Mouse (Mus musculus): ENCODE measurements at regions not wholly inside any gene's neighbourhood (a gene's known extent, or its start where the extent isn't known, plus 50 kb on each side); places are given as distances from the start of the nearest gene placed in this dataset.

DNA sequence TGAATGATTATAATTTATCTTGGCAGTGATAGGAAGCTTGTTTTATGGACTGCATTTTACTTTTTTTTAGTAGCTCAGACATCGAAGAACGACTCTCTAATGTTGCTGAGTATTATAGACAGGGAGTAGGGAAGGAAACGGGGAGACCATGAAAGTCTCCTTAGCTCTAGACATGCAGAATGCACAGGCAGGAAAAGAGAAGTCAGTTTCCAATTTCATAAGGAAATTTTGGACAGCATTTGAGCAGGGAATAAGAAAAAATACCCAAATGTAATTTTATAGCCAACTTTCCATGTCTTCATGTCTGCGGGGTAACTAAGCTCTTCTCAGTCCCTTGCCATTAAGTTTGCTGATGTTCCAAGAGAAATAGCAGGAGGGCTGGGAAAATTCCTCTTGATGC lies 92.0 kb upstream of the Ednra start:
- Histone ChIP-seq H3K36me3 (ENCODE audit: control insufficient read depth, insufficient read depth, low read length) (no peaks in the 10 kb centered on the region), H3K9ac (ENCODE audit: low read depth, low read length) (no peak overlapping the region), H3K4me3 (ENCODE audit: insufficient read depth, low read depth, low read length) (no peak overlapping the region), H3K79me2 (ENCODE audit: control insufficient read depth, insufficient read depth, low read length) (no peaks in the 10 kb centered on the region), H3K27me3 (ENCODE audit: control insufficient read depth, insufficient read depth, low read length) (no peaks in the 10 kb centered on the region), H3K4me1 (ENCODE audit: control insufficient read depth, insufficient read depth, low read length) (no peaks in the 10 kb centered on the region), H3K27ac (replicated peaks; ENCODE audit: insufficient read depth, low read depth, low read length) (no peak overlapping the region)
- no peak for DNase-seq (ENCODE audit: extremely low read depth, low read depth, low spot score)
- TF ChIP-seq CTCF (IDR thresholded peaks at IDR 0.05; ENCODE audit: low read depth, low read length) (no peak), POLR2A (IDR thresholded peaks at IDR 0.05; ENCODE audit: extremely low read depth, insufficient read depth, low read length) (no peak)
- 92% methylated on average over 4 of the region's 4 CpGs for WGBS

DNA sequence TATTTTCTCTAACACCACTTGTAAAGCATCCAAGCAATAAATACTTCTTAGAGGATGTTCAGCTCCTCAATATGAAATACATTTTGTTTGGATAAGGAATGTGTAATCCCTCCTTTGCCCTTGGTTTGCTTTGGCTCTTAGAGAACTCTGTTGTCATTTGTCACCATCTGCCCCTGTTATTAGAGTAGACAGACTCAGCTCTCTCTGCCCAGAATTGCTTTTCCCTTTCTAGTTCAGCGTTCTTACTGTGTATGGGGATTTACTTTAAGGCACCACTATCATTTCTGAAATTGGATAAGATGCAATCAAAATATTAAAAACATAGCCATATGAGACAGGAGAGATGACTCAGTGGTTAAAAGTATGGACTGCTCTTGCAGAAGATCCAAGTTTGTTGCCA lies 101.5 kb upstream of the Ednra start:
- no peak for TF ChIP-seq CTCF (IDR thresholded peaks at IDR 0.05; ENCODE audit: low read depth, low read length)
- no peak for TF ChIP-seq POLR2A (IDR thresholded peaks at IDR 0.05; ENCODE audit: extremely low read depth, insufficient read depth, low read length)
- Histone ChIP-seq H3K36me3 (ENCODE audit: control insufficient read depth, insufficient read depth, low read length) (no peaks in the 10 kb centered on the region), H3K79me2 (ENCODE audit: control insufficient read depth, insufficient read depth, low read length) (no peaks in the 10 kb centered on the region), H3K9ac (ENCODE audit: low read depth, low read length) (no peak overlapping the region), H3K4me3 (ENCODE audit: insufficient read depth, low read depth, low read length) (no peak overlapping the region), H3K27me3 (ENCODE audit: control insufficient read depth, insufficient read depth, low read length) (no peaks in the 10 kb centered on the region), H3K27ac (replicated peaks; ENCODE audit: insufficient read depth, low read depth, low read length) (no peak overlapping the region), H3K4me1 (ENCODE audit: control insufficient read depth, insufficient read depth, low read length) (no peaks in the 10 kb centered on the region)
- DNase-seq (ENCODE audit: extremely low read depth, low read depth, low spot score): no peak
- 75% methylated on average over 1 of the region's 1 CpGs for WGBS

DNA sequence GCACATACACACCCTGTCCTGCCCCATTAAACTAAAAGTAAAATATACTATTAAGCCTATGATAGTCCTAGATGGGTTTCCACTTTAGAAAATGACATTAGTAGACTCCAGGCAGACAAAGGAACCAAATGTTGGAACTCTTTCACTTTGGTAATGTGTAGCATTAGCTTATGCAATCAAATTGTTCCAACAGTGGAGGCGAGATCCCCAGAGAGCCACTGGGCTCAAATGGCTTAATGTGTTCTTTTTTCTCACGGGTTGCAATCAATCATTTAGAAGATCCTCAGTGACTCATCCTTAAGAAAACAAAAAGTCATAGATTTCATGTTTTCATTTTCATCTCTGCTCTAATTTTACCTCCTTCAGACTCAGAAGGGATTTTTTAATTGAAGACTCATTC lies 102.0 kb upstream of the Ednra start:
- 60% methylated on average over 2 of the region's 2 CpGs for WGBS
- H3K36me3 ChIP-seq (ENCODE audit: control insufficient read depth, insufficient read depth, low read length): no peaks in the 10 kb centered on the region
- no peaks in the 10 kb centered on the region for H3K4me1 ChIP-seq (ENCODE audit: control insufficient read depth, insufficient read depth, low read length)
- no peaks in the 10 kb centered on the region for H3K27me3 ChIP-seq (ENCODE audit: control insufficient read depth, insufficient read depth, low read length)
- DNase-seq (ENCODE audit: extremely low read depth, low read depth, low spot score): no peak
- H3K9ac ChIP-seq (ENCODE audit: low read depth, low read length): no peak overlapping the region
- H3K79me2 ChIP-seq (ENCODE audit: control insufficient read depth, insufficient read depth, low read length): no peaks in the 10 kb centered on the region
- no peak overlapping the region for H3K27ac ChIP-seq (replicated peaks; ENCODE audit: insufficient read depth, low read depth, low read length)
- TF ChIP-seq CTCF (IDR thresholded peaks at IDR 0.05; ENCODE audit: low read depth, low read length) (no peak), POLR2A (IDR thresholded peaks at IDR 0.05; ENCODE audit: extremely low read depth, insufficient read depth, low read length) (no peak)
- no peak overlapping the region for H3K4me3 ChIP-seq (ENCODE audit: insufficient read depth, low read depth, low read length)

DNA sequence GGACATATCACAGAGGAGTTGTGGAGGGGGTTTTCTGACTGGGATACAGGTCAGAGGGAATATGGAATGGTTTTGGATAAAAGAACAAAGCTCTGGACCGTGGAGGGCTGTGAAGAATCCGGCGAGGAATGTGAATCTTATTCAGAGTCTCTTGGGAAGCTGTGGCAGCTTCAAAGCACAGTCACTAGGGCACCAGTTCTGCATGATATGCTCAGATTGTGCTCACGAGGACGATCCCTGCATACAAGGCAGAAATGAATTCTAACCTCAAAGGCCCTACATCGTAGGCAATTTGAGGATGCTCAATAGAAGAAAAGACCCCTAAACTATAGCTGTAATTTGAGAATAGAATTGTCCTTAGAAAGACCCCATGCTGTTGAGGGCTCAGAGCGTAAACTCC lies 103.8 kb upstream of the Ednra start:
- H3K9ac ChIP-seq (ENCODE audit: low read depth, low read length): no peak overlapping the region
- no peaks in the 10 kb centered on the region for H3K27me3 ChIP-seq (ENCODE audit: control insufficient read depth, insufficient read depth, low read length)
- no peak overlapping the region for H3K4me3 ChIP-seq (ENCODE audit: insufficient read depth, low read depth, low read length)
- H3K36me3 ChIP-seq (ENCODE audit: control insufficient read depth, insufficient read depth, low read length): no peaks in the 10 kb centered on the region
- H3K27ac ChIP-seq (replicated peaks; ENCODE audit: insufficient read depth, low read depth, low read length): no peak overlapping the region
- no peak for DNase-seq (ENCODE audit: extremely low read depth, low read depth, low spot score)
- no peaks in the 10 kb centered on the region for H3K4me1 ChIP-seq (ENCODE audit: control insufficient read depth, insufficient read depth, low read length)
- TF ChIP-seq POLR2A (IDR thresholded peaks at IDR 0.05; ENCODE audit: extremely low read depth, insufficient read depth, low read length): no peak
- no peak for TF ChIP-seq CTCF (IDR thresholded peaks at IDR 0.05; ENCODE audit: low read depth, low read length)
- no peaks in the 10 kb centered on the region for H3K79me2 ChIP-seq (ENCODE audit: control insufficient read depth, insufficient read depth, low read length)
- WGBS: 76% methylated on average over 7 of the region's 7 CpGs

DNA sequence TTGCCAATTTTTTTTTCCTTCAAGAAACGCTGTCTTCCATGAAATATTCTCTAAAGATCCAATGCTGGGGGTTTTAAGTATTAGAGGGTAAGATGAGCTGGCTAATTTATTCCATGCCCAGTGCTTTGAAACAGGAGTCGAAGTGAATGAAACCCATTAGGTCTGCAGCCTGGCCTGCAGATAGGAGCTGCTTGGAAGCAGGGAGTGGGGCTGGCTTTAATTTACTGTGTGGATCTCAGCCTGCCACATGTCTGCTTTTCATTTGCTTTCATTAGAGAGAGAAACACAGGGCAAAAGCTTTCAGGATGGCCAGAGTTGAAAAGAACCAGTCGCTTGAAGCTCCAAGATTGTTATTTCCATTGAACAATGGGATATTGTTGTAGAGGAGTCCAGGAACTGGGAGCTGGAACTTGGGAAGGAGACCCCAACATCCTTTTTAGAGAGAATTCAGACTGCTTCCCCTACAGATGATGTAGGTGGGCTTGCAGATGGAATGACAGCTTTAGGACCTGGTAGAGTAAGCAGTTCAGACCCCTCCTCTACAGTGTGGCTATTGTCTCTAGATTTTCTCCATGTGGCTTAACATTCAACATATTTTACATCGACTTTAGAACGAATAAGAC lies 105.0 kb upstream of the Ednra start:
- Histone ChIP-seq H3K36me3 (ENCODE audit: control insufficient read depth, insufficient read depth, low read length) (no peaks in the 10 kb centered on the region), H3K27ac (replicated peaks; ENCODE audit: insufficient read depth, low read depth, low read length) (no peak overlapping the region), H3K9ac (ENCODE audit: low read depth, low read length) (no peak overlapping the region), H3K79me2 (ENCODE audit: control insufficient read depth, insufficient read depth, low read length) (no peaks in the 10 kb centered on the region), H3K27me3 (ENCODE audit: control insufficient read depth, insufficient read depth, low read length) (no peaks in the 10 kb centered on the region), H3K4me1 (ENCODE audit: control insufficient read depth, insufficient read depth, low read length) (no peaks in the 10 kb centered on the region), H3K4me3 (ENCODE audit: insufficient read depth, low read depth, low read length) (no peak overlapping the region)
- TF ChIP-seq POLR2A (IDR thresholded peaks at IDR 0.05; ENCODE audit: extremely low read depth, insufficient read depth, low read length): no peak
- no peak for TF ChIP-seq CTCF (IDR thresholded peaks at IDR 0.05; ENCODE audit: low read depth, low read length)
- DNase-seq (ENCODE audit: extremely low read depth, low read depth, low spot score): no peak
- 74% methylated on average over 5 of the region's 5 CpGs for WGBS

DNA sequence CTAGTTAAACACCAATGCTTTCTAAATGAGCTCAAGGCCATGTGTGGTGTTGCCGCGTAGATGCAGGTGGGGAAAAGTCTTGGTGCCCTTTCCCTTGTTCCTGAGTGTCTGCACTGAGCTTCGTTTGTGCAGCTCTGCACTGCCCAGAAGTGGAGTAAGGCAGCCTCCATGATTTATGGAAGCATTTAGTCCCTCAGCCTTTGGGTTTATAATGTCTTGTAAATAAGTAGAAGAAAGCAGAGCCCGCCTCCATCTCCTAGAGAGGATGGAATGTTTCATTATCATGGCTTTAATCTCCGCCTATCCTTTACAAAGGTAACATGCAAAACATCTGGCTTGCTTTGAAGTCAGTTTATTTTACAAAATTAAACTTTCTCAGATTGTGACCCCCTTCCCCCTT lies 105.5 kb upstream of the Ednra start:
- Histone ChIP-seq H3K4me1 (ENCODE audit: control insufficient read depth, insufficient read depth, low read length) (no peaks in the 10 kb centered on the region), H3K36me3 (ENCODE audit: control insufficient read depth, insufficient read depth, low read length) (no peaks in the 10 kb centered on the region), H3K4me3 (ENCODE audit: insufficient read depth, low read depth, low read length) (no peak overlapping the region), H3K9ac (ENCODE audit: low read depth, low read length) (no peak overlapping the region), H3K79me2 (ENCODE audit: control insufficient read depth, insufficient read depth, low read length) (no peaks in the 10 kb centered on the region), H3K27ac (replicated peaks; ENCODE audit: insufficient read depth, low read depth, low read length) (no peak overlapping the region), H3K27me3 (ENCODE audit: control insufficient read depth, insufficient read depth, low read length) (no peaks in the 10 kb centered on the region)
- no peak for DNase-seq (ENCODE audit: extremely low read depth, low read depth, low spot score)
- WGBS: 84% methylated on average over 5 of the region's 5 CpGs
- TF ChIP-seq POLR2A (IDR thresholded peaks at IDR 0.05; ENCODE audit: extremely low read depth, insufficient read depth, low read length): no peak
- TF ChIP-seq CTCF (IDR thresholded peaks at IDR 0.05; ENCODE audit: low read depth, low read length): no peak
